Mouse (Mus musculus) kidney, postnatal 0 days (tissue): ENCODE results near the gene Mettl23. TPM values are rescaled to one million over a fixed set of nuclear protein-coding genes. Genes with fewer than 3 reads are reported as not detected.
A peak's percentile ranks its signal among the peaks of the same experiment; 100 is the strongest.

Experiments
- ATAC-seq: fragments of 200-750 bp; cut with Nextera tagmentation; replicated peaks from 2 replicates; pipeline ENCODE4 v1.8.0; 2017; ENCODE audit warnings: low read depth, moderate number of reproducible peaks, moderate TSS enrichment, moderate library complexity; ENCODE audit not compliant: low FRiP score
- DNase-seq: peaks from one replicate; pipeline ENCODE4 v3.0.0-alpha.2; 2016; ENCODE audit warnings: low spot score
- H3K27ac ChIP-seq: fragments of 300-500 bp; sonication (generic); 2 replicates; pipeline ENCODE4 v1.5.1; 2014; ENCODE audit warnings: mild to moderate bottlenecking
- H3K27me3 ChIP-seq: fragments of 300-500 bp; sonication (generic); 2 replicates; pipeline ENCODE4 v1.6.1; 2014; ENCODE audit warnings: low read length, mixed read lengths; ENCODE audit not compliant: insufficient read depth
- H3K36me3 ChIP-seq: fragments of 300-500 bp; sonication (generic); 2 replicates; pipeline ENCODE4 v1.6.1; 2014; ENCODE audit warnings: low read length, mixed read lengths; ENCODE audit not compliant: insufficient read depth
- H3K4me1 ChIP-seq: fragments of 300-500 bp; sonication (generic); replicated peaks from 2 replicates; pipeline ENCODE4 v1.6.1; 2014; ENCODE audit warnings: antibody characterized with exemption, low read length, mixed read lengths; ENCODE audit not compliant: insufficient read depth
- H3K4me2 ChIP-seq: fragments of 300-500 bp; sonication (generic); 2 replicates; pipeline ENCODE4 v1.6.1; 2014; ENCODE audit warnings: mild to moderate bottlenecking, low read length, moderate library complexity, mixed read lengths
- H3K4me3 ChIP-seq: fragments of 300-500 bp; sonication (generic); replicated peaks from 2 replicates; pipeline ENCODE4 v1.5.1; 2014; ENCODE audit warnings: low read depth, low read length
- H3K9ac ChIP-seq: fragments of 300-500 bp; sonication (generic); 2 replicates; pipeline ENCODE4 v1.6.1; 2014; ENCODE audit warnings: low read depth, low read length
- H3K9me3 ChIP-seq: fragments of 300-500 bp; sonication (generic); replicated peaks from 2 replicates; pipeline ENCODE4 v1.6.1; 2016; ENCODE audit warnings: low read length, inconsistent platforms, mixed read lengths
- CTCF ChIP-seq: IDR thresholded peaks from 2 replicates; pipeline ENCODE4 v1.5.1; 2016; ENCODE audit warnings: antibody characterized with exemption, low read depth, mild to moderate bottlenecking, moderate library complexity
- WGBS: fragments of 180-500 bp; shearing (Covaris S2); extraction: QIAGEN DNeasy Blood & Tissue Kit; methylation state at CpG from one replicate; pipeline ENCODE4 v1.1.7; 2014; 5-methylcytosine and 5-hydroxymethylcytosine counted together
- polyA plus RNA-seq: library from polyadenylated mRNA; unstranded; fragments of >200 nt; fragmentation: Nextera tagmentation; extraction: Ambion mirVana; gene quantifications from 2 replicates; pipeline ENCODE4 v1.2.1, GENCODE M21; 2015

Gene Mettl23
- polyA plus RNA-seq, 1 experiment from 2014 or later, result 71.5 TPM

- H3K27ac ChIP-seq, result no peak overlapping the region
- no peaks in the 10 kb centered on the region for H3K27me3 ChIP-seq
- peak overlapping the region; percentile 60 for H3K4me2 ChIP-seq
- 0 out of 2 replicates have a peak, but pooled peaks cover 9% of the 10 kb centered on the region for H3K36me3 ChIP-seq
- H3K9me3 ChIP-seq, result no peaks in the 10 kb centered on the region
- TF ChIP-seq CTCF, result no peak
- H3K4me3 ChIP-seq, result peak overlapping the region; percentile 93
- H3K9ac ChIP-seq, result peak overlapping the region; percentile 95; the same call in 1 of the 2 replicates
- 16% methylated on average over 6 of the region's 6 CpGs for WGBS
- DNase-seq, result no peak
- no peak for ATAC-seq
- 0 out of 2 replicates have a peak, but pooled peaks cover 3% of the 10 kb centered on the region for H3K4me1 ChIP-seq
These were observed 7.9 kb downstream of the Mettl23 start for GRCm38 (mm10) chr11:116850833-116851477.

GRCm38 (mm10) chr11:116851576-116852290 is 8.7 kb downstream of the Mettl23 start:
- Histone ChIP-seq H3K4me1 (0 out of 2 replicates have a peak, but pooled peaks cover 3% of the 10 kb centered on the region), H3K4me3 (peak overlapping the region; percentile 93), H3K9ac (peak overlapping the region; percentile 95), H3K9me3 (no peaks in the 10 kb centered on the region), H3K4me2 (peak overlapping the region; percentile 60), H3K27ac (peak overlapping the region; percentile 97), H3K27me3 (no peaks in the 10 kb centered on the region), H3K36me3 (0 out of 2 replicates have a peak, but pooled peaks cover 9% of the 10 kb centered on the region)
- under 1% methylated on average over 29 of the region's 29 CpGs for WGBS
- peak; percentile 37 for DNase-seq
- TF ChIP-seq CTCF, result no peak
- 0 out of 2 replicates have a peak, but pooled peaks have one; percentile 0 for ATAC-seq

- TF ChIP-seq CTCF, result no peak
- DNase-seq (peak; percentile 79), ATAC-seq (peak; percentile 47; the same call in 1 of the 2 replicates)
- WGBS, result under 1% methylated on average over 76 of the region's 91 CpGs
- peak within 1 kb of the TSS; percentile 95 for H3K9ac ChIP-seq
- H3K9me3 ChIP-seq, result no peaks in the 10 kb centered on the region
- H3K36me3 ChIP-seq, result 0 out of 2 replicates have a peak, but pooled peaks cover 9% of the 10 kb centered on the region
- 0 out of 2 replicates have a peak, but pooled peaks cover 3% of the 10 kb centered on the region for H3K4me1 ChIP-seq
- no peaks in the 10 kb centered on the region for H3K27me3 ChIP-seq
- peak within 1 kb of the TSS; percentile 93 for H3K4me3 ChIP-seq
- peak within 1 kb of the TSS; percentile 60 for H3K4me2 ChIP-seq
- peak within 1 kb of the TSS; percentile 97 for H3K27ac ChIP-seq
These were observed 9.3 kb downstream of the Mettl23 start, which contains the start of gene Mfsd11 for GRCm38 (mm10) chr11:116852291-116852890. Gene Mfsd11 (plus strand): TSS chr11:116852440.

- peak; percentile 83 for ATAC-seq
- 0 out of 2 replicates have a peak, but pooled peaks cover 3% of the 10 kb centered on the region for H3K4me1 ChIP-seq
- H3K9me3 ChIP-seq, result no peaks in the 10 kb centered on the region
- 0 out of 2 replicates have a peak, but pooled peaks cover 6% of the 10 kb centered on the region for H3K36me3 ChIP-seq
- no peak for TF ChIP-seq CTCF
- H3K27me3 ChIP-seq, result no peaks in the 10 kb centered on the region
- peak within 1 kb of the TSS; percentile 60 for H3K4me2 ChIP-seq
- H3K4me3 ChIP-seq, result peak within 1 kb of the TSS; percentile 93
- peak within 1 kb of the TSS; percentile 95 for H3K9ac ChIP-seq
- WGBS, result under 1% methylated on average over 65 of the region's 74 CpGs
- peak within 1 kb of the TSS; percentile 97 for H3K27ac ChIP-seq
- DNase-seq, result peak; percentile 97
These were observed 9.9 kb downstream of the Mettl23 start, which contains the start of gene Srsf2 for GRCm38 (mm10) chr11:116852891-116853511. Gene Srsf2 (minus strand): TSS chr11:116853094.

GRCm38 (mm10) chr11:116853512-116853928 is 10.4 kb downstream of the Mettl23 start:
- Histone ChIP-seq H3K4me3 (peak overlapping the region; percentile 93), H3K4me2 (peak overlapping the region; percentile 60), H3K27me3 (no peaks in the 10 kb centered on the region), H3K27ac (peak overlapping the region; percentile 97), H3K36me3 (0 out of 2 replicates have a peak, but pooled peaks cover 6% of the 10 kb centered on the region), H3K4me1 (0 out of 2 replicates have a peak, but pooled peaks cover 3% of the 10 kb centered on the region), H3K9me3 (no peaks in the 10 kb centered on the region), H3K9ac (peak overlapping the region; percentile 95)
- ATAC-seq (peak; percentile 89), DNase-seq (peak; percentile 98)
- no peak for TF ChIP-seq CTCF
- WGBS, result under 1% methylated on average over 36 of the region's 36 CpGs
